Mouse (Mus musculus) intestine, postnatal 0 days (tissue): Measurements from ENCODE around the gene Traf3ip2. TPM values are rescaled to one million over a fixed set of nuclear protein-coding genes. Genes with fewer than 3 reads are reported as not detected.

Experiments used
- ATAC-seq: fragments of 200-750 bp; cut with Nextera tagmentation; 2 replicates; pipeline ENCODE4 v1.8.0; 2017; ENCODE audit warnings: mild to moderate bottlenecking, moderate TSS enrichment, moderate library complexity
- H3K27ac ChIP-seq: fragments of 300-500 bp; sonication (generic); 2 replicates; pipeline ENCODE4 v1.5.1; 2014; ENCODE audit warnings: mild to moderate bottlenecking, low read depth, low read length, moderate library complexity
- H3K27me3 ChIP-seq: fragments of 300-500 bp; sonication (generic); replicated peaks from 2 replicates; pipeline ENCODE4 v1.6.1; 2014; ENCODE audit warnings: low read length, mixed read lengths; ENCODE audit not compliant: control insufficient read depth, insufficient read depth
- H3K36me3 ChIP-seq: fragments of 300-500 bp; sonication (generic); 2 replicates; pipeline ENCODE4 v1.6.1; 2014; ENCODE audit warnings: mild to moderate bottlenecking, moderate library complexity; ENCODE audit not compliant: control insufficient read depth, insufficient read depth
- H3K4me1 ChIP-seq: fragments of 300-500 bp; sonication (generic); replicated peaks from 2 replicates; pipeline ENCODE4 v1.6.1; 2014; ENCODE audit warnings: antibody characterized with exemption, low read length, mixed read lengths; ENCODE audit not compliant: control insufficient read depth, insufficient read depth
- H3K4me2 ChIP-seq: fragments of 300-500 bp; sonication (generic); replicated peaks from 2 replicates; pipeline ENCODE4 v1.6.1; 2014; ENCODE audit warnings: low read depth, mild to moderate bottlenecking, moderate library complexity
- H3K4me3 ChIP-seq: fragments of 300-500 bp; sonication (generic); 2 replicates; pipeline ENCODE4 v1.5.1; 2014; ENCODE audit warnings: low read depth, low read length
- H3K9ac ChIP-seq: fragments of 300-500 bp; sonication (generic); 2 replicates; pipeline ENCODE4 v1.6.1; 2014; ENCODE audit warnings: mild to moderate bottlenecking, low read depth, low read length
- H3K9me3 ChIP-seq: fragments of 300-500 bp; sonication (generic); 2 replicates; pipeline ENCODE4 v1.6.1; 2016; ENCODE audit warnings: mixed run types; ENCODE audit not compliant: control insufficient read depth
- CTCF ChIP-seq: sonication (generic); IDR thresholded peaks from 2 replicates; pipeline ENCODE4 v1.5.1; 2016; ENCODE audit warnings: low read depth, mild to moderate bottlenecking, control low read depth, antibody characterized with exemption, moderate library complexity
- WGBS: fragments of 180-500 bp; shearing (Covaris S2); extraction: QIAGEN DNeasy Blood & Tissue Kit; methylation state at CpG from one replicate; pipeline ENCODE4 v1.1.7; 2014; 5-methylcytosine and 5-hydroxymethylcytosine counted together
- polyA plus RNA-seq: library from polyadenylated mRNA; unstranded; fragments of >200 nt; fragmentation: Nextera tagmentation; extraction: Ambion mirVana; gene quantifications from 2 replicates; pipeline ENCODE4 v1.2.1, GENCODE M21; 2015

Gene Traf3ip2
- polyA plus RNA-seq, 1 experiment from 2014 or later, result 25.3 TPM

DNA sequence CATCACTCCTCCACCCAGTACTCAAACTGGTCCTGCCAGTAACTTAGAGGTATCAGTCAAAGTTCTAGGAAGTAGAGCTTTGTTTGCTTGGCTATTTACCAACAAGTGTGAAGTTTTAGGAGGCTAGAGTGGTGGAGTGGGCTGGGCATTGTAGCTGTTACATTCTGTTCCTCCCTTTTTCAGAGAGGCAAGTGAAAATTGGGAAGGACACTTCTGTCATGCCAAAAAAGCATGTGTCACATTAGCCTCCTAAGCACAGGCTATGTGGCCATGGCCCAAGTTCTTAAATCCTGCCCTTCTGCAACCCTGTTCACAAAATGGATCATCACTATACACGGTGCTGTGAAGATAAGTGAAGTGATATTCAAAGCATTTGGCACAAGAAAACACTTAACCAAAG is 34.4 kb downstream of the Traf3ip2 start:
- H3K4me3 ChIP-seq, result no peak overlapping the region
- H3K36me3 ChIP-seq, result peaks cover 84% of the 10 kb centered on the region
- no peak overlapping the region for H3K4me2 ChIP-seq
- 0 out of 2 replicates have a peak, but pooled peaks cover 7% of the 10 kb centered on the region for H3K4me1 ChIP-seq
- WGBS, result 63% methylated on average over 1 of the region's 1 CpGs
- no peak overlapping the region for H3K9ac ChIP-seq
- no peak for TF ChIP-seq CTCF
- no peak overlapping the region for H3K27ac ChIP-seq
- ATAC-seq, result no peak
- no peaks in the 10 kb centered on the region for H3K9me3 ChIP-seq
- H3K27me3 ChIP-seq, result no peaks in the 10 kb centered on the region

- TF ChIP-seq CTCF, result no peak
- Histone ChIP-seq H3K9ac (no peak overlapping the region), H3K4me2 (no peak overlapping the region), H3K27me3 (no peaks in the 10 kb centered on the region), H3K9me3 (no peaks in the 10 kb centered on the region), H3K36me3 (peaks cover 74% of the 10 kb centered on the region), H3K4me3 (no peak overlapping the region), H3K27ac (no peak overlapping the region), H3K4me1 (0 out of 2 replicates have a peak, but pooled peaks cover 7% of the 10 kb centered on the region)
- 89% methylated on average over 3 of the region's 3 CpGs for WGBS
- ATAC-seq, result no peak
These were observed 35.5 kb downstream of the Traf3ip2 start for GRCm38 (mm10) chr10:39648278-39648677.

DNA sequence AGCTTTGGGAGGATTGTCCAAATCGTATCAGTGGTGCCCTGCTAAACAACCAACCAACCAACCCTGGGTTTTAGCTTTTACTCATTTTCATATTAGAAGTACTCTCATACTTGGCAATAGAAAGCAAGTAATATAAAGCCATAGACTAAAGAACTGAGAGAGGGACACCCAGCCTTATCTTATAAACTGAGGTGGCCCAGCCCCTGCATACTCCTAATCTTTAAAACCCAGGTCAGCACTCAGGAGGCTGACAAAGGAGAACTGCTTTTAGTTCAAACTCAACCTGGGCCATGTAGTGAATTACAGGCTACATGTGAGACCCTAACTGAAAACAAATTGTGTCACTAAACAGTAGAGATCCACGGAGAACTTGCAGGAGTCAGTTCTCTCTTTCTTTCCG is 36.8 kb downstream of the Traf3ip2 start:
- TF ChIP-seq CTCF, result no peak
- peaks cover 75% of the 10 kb centered on the region for H3K36me3 ChIP-seq
- WGBS, result 94% methylated on average over 3 of the region's 3 CpGs
- H3K27ac ChIP-seq, result no peak overlapping the region
- H3K4me3 ChIP-seq, result no peak overlapping the region
- H3K9me3 ChIP-seq, result no peaks in the 10 kb centered on the region
- ATAC-seq, result no peak
- 0 out of 2 replicates have a peak, but pooled peaks cover 7% of the 10 kb centered on the region for H3K4me1 ChIP-seq
- no peaks in the 10 kb centered on the region for H3K27me3 ChIP-seq
- H3K4me2 ChIP-seq, result no peak overlapping the region
- no peak overlapping the region for H3K9ac ChIP-seq

- H3K4me2 ChIP-seq, result no peak overlapping the region
- WGBS, result 91% methylated on average over 3 of the region's 3 CpGs
- no peak for TF ChIP-seq CTCF
- H3K9ac ChIP-seq, result no peak overlapping the region
- H3K36me3 ChIP-seq, result peaks cover 73% of the 10 kb centered on the region
- H3K9me3 ChIP-seq, result no peaks in the 10 kb centered on the region
- no peak overlapping the region for H3K4me3 ChIP-seq
- H3K27me3 ChIP-seq, result no peaks in the 10 kb centered on the region
- H3K27ac ChIP-seq, result no peak overlapping the region
- no peak for ATAC-seq
- 0 out of 2 replicates have a peak, but pooled peaks cover 7% of the 10 kb centered on the region for H3K4me1 ChIP-seq
These were observed 37.6 kb downstream of the Traf3ip2 start for GRCm38 (mm10) chr10:39650316-39650715.

- H3K9me3 ChIP-seq, result no peaks in the 10 kb centered on the region
- H3K27me3 ChIP-seq, result no peaks in the 10 kb centered on the region
- H3K4me1 ChIP-seq, result no peaks in the 10 kb centered on the region
- no peak overlapping the region for H3K9ac ChIP-seq
- 69% methylated on average over 8 of the region's 8 CpGs for WGBS
- ATAC-seq, result no peak
- H3K36me3 ChIP-seq, result peaks cover 48% of the 10 kb centered on the region
- no peak for TF ChIP-seq CTCF
- H3K27ac ChIP-seq, result no peak overlapping the region
- H3K4me3 ChIP-seq, result no peak overlapping the region
- no peak overlapping the region for H3K4me2 ChIP-seq
These were observed 41.3 kb downstream of the Traf3ip2 start for GRCm38 (mm10) chr10:39654001-39654416.

DNA sequence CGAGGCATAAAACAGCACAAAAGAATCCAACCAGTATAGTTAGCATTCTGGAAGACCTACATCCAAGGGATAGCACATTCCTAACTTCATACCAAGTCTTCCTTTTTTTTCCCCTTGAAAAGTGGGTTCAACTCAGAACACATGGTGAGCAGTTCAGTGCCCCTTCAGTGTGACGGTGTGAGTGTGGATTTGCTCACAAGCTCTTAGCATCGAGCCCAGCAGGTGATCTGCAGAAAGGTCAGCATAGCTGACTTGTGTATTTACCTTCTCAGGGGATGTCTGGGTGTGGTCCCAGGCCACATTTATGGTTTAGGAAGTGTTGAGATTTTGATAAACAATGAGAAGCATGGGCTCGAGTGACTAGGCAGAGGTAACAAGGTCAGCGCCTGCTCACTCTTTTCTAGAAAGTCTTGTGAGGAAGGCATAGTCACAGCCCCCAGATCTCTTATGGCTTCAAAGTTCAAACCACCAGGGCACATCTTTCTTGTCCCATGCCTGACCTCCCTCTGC is 46.2 kb downstream of the Traf3ip2 start:
- Histone ChIP-seq H3K27ac (0 out of 2 replicates have a peak overlapping the region, but pooled peaks have one; percentile 30), H3K27me3 (no peaks in the 10 kb centered on the region), H3K36me3 (peaks cover 15% of the 10 kb centered on the region), H3K4me3 (no peak overlapping the region), H3K9ac (no peak overlapping the region), H3K4me2 (no peak overlapping the region), H3K4me1 (peaks cover 14% of the 10 kb centered on the region), H3K9me3 (no peaks in the 10 kb centered on the region)
- 26% methylated on average over 5 of the region's 5 CpGs for WGBS
- no peak for TF ChIP-seq CTCF
- no peak; the same call in 1 of the 2 replicates for ATAC-seq
